Mouse (Mus musculus) embryo, embryonic 10 days (tissue): Measurements from ENCODE around the gene Serf1.
A peak's percentile ranks its signal among the peaks of the same experiment; 100 is the strongest.
"Not testable (repeated sequence)": the region's sequence is repeated elsewhere in the genome, so short reads cannot be mapped to it uniquely, and the experiment has no call there.

Experiments
- DNase-seq: peaks from one replicate; pipeline ENCODE4 v3.0.0-alpha.2; 2015; ENCODE audit warnings: low spot score

Serf1 gene

DNA sequence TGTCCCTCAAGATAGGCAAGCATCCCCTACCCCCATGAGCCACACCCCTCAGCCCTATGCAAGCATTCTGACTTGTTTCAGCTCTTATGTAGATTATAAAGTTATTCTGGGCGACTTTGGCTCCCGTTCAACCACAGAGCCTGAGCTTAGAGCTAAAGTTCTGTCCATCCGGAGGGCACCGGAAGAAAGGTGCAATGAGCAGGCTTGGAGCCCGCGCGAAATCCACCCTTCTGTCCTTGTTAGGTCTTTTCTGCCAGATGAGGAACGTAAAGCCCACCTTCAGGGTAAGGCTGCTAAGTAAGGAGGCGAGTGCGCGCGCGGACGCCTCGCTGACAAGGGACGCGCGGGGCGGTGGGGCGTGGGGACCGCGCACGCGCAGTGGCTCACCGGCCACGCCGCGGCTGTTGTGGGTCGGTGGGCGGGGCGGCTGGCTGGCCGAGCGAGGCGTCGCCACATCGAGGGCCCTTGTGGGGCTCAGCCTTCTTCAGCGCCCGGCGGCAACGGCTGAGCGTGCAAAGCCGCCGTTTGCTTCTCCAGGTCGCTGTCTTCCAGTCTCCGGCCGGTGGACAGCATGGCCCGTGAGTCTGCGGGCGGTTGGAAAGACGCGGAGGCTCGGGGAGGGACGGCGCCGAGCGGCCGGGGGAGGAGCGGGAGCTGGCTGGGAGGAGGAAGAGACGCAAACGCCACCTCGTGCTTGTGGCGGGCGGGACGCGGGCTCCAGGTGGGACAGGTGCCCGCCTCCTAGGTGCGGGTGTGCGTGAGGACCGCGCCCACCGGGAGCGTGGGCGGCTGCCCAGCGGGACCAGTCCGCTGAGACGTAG is at the start of gene Serf1:
Gene Serf1, plus strand, starts transcription at position 361 of the 821 bp plus-strand sequence.
- DNase-seq, result peak; percentile 90

DNA sequence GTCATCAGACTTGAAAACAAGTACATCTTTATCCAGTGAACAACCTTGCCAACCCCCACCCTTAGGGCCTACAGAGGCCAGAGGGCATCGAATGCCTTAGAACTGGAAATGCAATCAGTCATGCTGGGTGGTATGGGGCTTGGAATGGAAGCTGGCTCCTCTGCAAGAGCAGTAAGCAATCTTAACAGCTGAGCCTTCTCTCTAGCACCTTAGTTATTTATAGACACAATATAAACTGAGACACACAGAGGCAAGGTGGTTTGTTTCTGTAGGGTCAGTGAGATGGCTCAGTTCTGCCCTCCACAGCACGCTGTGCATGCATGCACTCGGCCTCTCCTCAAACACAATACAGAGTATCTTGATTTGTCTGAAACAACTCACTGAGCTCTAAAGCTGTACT is 43.9 kb upstream of the Serf1 start:
- no peak for DNase-seq

DNA sequence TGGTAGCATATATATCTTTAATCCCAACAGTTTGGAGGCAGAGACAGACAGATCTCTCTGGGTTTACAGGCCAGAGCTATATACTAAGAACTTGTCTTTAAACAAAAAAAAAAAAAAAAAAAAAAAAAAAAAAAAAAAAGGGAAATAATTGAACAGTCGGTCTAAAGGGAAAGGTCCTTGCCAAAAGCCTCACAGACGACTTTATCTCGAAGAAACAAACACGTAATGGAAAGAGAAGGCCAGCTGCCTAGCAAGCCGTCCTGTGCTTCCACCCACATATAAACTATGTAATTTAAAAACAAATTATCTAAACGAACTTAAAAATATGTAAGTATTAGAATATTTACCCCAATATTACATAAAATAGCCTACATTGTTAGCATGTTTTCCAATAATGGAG is 40.0 kb upstream of the Serf1 start:
- no peak for DNase-seq

- no peak for DNase-seq
These were observed 36.3 kb upstream of the Serf1 start for GRCm38 (mm10) chr13:100071473-100071872.

GRCm38 (mm10) chr13:100098808-100099207 is 9.0 kb upstream of the Serf1 start:
- DNase-seq, result no peak

- no peak for DNase-seq
These were observed 4.7 kb upstream of the Serf1 start for GRCm38 (mm10) chr13:100103052-100103658.

- DNase-seq, result peak; percentile 95
These were observed 4.0 kb upstream of the Serf1 start, which contains the start of gene Bdp1 for GRCm38 (mm10) chr13:100103748-100104254. Gene Bdp1, minus strand, starts transcription at chr13:100104070.

DNA sequence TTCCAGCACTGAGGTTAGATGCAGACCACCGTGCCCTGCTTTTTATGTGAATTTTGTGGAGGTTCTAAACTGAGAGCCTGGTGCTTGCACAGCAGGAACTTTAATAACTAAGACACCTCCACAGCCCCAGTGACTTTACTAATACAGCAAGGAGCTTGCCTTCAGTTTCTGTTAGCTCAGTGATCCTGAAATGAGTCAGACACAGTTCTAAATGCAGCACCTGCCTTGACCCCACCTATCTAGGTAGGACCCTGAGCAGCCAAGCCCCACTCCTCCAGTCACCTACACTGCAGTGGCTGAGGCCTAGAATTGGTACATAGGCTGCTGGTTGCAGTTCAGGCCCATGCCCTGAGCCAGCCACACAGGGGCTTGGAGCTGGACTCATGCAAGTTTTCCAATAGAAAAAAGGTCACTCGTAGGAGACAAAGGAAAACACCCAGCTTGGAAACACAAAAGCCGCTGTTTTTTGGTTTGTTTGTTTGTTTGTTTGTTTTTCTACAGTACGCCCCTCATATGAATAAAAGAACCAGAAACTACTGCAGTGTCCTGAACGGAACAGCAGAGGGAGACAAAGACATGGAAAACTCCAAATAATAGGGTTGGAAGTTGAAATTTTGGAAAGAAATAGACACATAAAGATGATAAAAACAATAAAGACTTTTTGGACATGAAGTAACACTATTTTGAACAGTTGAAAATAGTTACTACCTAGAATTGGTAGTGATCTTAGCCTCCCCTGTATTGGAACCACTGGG is 4.6 kb downstream of the Serf1 start:
- no peak for DNase-seq

- DNase-seq, result no peak
These were observed 16.2 kb downstream of the Serf1 start for GRCm38 (mm10) chr13:100123970-100124369.

- peak; percentile 96 for DNase-seq
These were observed 16.8 kb downstream of the Serf1 start, which contains the start of gene Smn1 for GRCm38 (mm10) chr13:100124423-100125257. Gene Smn1, plus strand, starts transcription at chr13:100124852.

DNA sequence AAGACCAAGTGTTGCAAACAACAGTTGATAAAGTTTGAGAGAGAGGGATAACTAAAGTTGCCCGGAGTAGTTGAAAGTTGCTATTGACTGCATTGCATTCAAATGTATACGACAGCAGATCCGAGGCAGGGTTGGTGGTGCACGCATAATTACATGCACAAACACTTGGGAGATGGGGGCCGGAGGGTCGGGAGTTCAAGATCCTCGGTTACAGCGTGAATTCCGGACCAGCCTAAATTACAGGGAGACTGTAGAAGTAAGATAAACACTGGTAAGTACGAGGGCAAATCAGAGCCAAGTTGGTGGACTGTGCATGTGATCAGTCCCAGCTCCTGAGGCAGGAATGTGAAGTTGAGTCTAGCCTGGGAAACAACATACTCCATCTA is 17.4 kb downstream of the Serf1 start:
- no peak for DNase-seq

DNA sequence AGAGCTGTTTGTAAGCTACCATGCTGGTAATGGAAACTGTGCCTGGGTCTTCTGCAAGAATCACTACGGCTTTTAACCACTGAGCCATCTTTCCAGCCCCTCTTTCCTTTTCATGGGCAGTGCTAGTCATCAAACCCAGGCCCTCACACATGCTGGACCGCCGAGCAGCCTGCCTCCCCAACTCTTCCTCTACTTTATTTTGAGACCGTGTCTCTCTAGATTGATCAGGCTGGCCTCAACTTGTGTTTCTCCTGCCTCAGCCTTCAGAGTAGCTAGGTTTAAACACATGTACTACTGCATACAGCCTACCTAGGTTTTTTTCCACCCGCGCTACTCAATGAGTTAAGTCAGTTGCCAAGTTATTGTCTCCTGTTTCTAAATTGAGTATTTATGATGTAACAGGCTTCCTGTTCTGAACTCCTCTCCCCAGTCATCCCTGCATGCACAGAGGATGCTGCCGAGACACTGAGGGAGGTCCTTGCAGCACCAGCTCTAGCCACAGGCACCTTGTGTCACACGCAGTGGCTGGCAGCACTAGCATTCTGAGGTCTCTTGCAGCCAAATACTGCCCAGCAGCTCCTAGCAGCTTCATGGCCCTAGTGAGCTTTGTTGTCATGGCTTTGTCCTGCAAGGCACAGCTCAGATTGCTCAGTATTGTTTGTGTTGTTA is 34.0 kb downstream of the Serf1 start:
- DNase-seq, result no peak

GRCm38 (mm10) chr13:100152659-100153058 is 44.8 kb downstream of the Serf1 start:
- no peak for DNase-seq

- no peak for DNase-seq
These were observed 48.8 kb downstream of the Serf1 start for GRCm38 (mm10) chr13:100156624-100157023.

- DNase-seq, result not testable (repeated sequence)
These were observed 53.5 kb downstream of the Serf1 start for GRCm38 (mm10) chr13:100161171-100161870.

DNA sequence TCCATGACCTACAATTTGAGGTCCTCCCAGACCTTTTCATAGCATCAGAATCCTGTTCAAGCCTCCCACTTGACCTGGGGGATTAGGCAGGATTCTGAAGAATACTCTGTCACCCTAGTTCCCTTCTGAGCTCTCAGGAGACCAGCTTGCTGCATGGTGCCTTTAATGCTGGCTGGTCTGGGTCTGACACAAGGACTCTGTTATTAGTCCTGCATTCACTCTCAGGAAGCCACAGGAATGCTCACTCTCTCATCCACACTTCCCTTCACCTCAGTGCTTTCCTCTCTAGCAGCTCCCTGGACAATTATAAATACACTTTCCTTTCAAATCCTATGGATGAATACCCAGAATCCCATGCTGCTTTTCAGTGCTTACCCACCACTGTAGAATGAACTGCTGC is 54.7 kb downstream of the Serf1 start:
- DNase-seq, result not testable (repeated sequence)
